Mouse (Mus musculus): ENCODE results near the gene Ogfr. TPM values are rescaled to one million over a fixed set of nuclear protein-coding genes. Genes with fewer than 3 reads are reported as not detected.

Gene Ogfr
- polyA plus RNA-seq, 2 experiments, result 71.4 to 78.6 TPM

GRCm38 (mm10) chr2:180600569-180601021, 11.6 kb downstream of the Ogfr start:
- 34% methylated on average over 9 of the region's 9 CpGs for WGBS
- H3K4me2 ChIP-seq (replicated peaks; ENCODE audit: low read depth, low read length, severe bottlenecking), result peak overlapping the region; percentile 65
- 0 out of 2 replicates have a peak, but pooled peaks cover 6% of the 10 kb centered on the region for H3K27me3 ChIP-seq (ENCODE audit: control insufficient read depth, insufficient read depth, low read length)
- ATAC-seq (ENCODE audit: low FRiP score, low read depth), result no peak
- peaks cover 11% of the 10 kb centered on the region for H3K36me3 ChIP-seq (ENCODE audit: control insufficient read depth, insufficient read depth, low read length)
- H3K4me1 ChIP-seq (ENCODE audit: control insufficient read depth, insufficient read depth, low read length), result peaks cover 15% of the 10 kb centered on the region
- H3K4me3 ChIP-seq (replicated peaks; ENCODE audit: low read length), result peak overlapping the region; percentile 47
- H3K27ac ChIP-seq (replicated peaks; ENCODE audit: low read depth, low read length), result peak overlapping the region; percentile 71
- no peak for TF ChIP-seq POLR2A (IDR thresholded peaks at IDR 0.05; ENCODE audit: borderline replicate concordance, extremely low read depth, insufficient read depth, insufficient read length)
- H3K9me3 ChIP-seq (ENCODE audit: control insufficient read depth, low read length), result no peaks in the 10 kb centered on the region
- no peak for DNase-seq (ENCODE audit: low spot score)
- H3K9ac ChIP-seq (ENCODE audit: low read depth, low read length, severe bottlenecking), result peak overlapping the region; percentile 64

DNA sequence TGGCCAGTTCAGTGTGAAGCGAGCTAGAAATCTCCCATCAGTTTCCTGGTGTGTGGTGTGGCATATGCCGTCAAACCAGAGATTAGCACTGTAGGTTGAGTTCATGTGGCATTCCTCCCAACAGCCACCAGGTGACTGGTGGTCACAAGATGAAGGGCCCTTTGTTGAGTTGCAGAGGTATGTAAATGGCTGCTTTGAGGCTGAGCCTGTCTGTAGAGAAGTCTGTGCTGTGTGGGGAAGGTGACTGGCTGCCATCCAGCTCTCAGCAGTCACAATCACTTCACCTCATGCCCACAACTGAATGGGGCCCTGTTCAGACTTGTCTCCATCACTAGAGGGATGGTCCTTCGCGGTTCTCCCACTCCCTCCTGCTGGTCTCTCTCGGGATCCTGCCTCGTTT, 15.7 kb downstream of the Ogfr start:
- H3K4me1 ChIP-seq (ENCODE audit: control insufficient read depth, insufficient read depth, low read length), result peaks cover 11% of the 10 kb centered on the region
- no peak overlapping the region; the same call in 1 of the 2 replicates for H3K4me3 ChIP-seq (replicated peaks; ENCODE audit: low read length)
- no peak for DNase-seq (ENCODE audit: low spot score)
- 0 out of 2 replicates have a peak overlapping the region, but pooled peaks have one; percentile 53 for H3K27ac ChIP-seq (replicated peaks; ENCODE audit: low read depth, low read length)
- peaks cover 18% of the 10 kb centered on the region for H3K36me3 ChIP-seq (ENCODE audit: control insufficient read depth, insufficient read depth, low read length)
- no peaks in the 10 kb centered on the region for H3K9me3 ChIP-seq (ENCODE audit: control insufficient read depth, low read length)
- 28% methylated on average over 6 of the region's 6 CpGs for WGBS
- TF ChIP-seq POLR2A (IDR thresholded peaks at IDR 0.05; ENCODE audit: borderline replicate concordance, extremely low read depth, insufficient read depth, insufficient read length), result no peak
- H3K4me2 ChIP-seq (replicated peaks; ENCODE audit: low read depth, low read length, severe bottlenecking), result no peak overlapping the region
- H3K9ac ChIP-seq (ENCODE audit: low read depth, low read length, severe bottlenecking), result no peak overlapping the region
- H3K27me3 ChIP-seq (ENCODE audit: control insufficient read depth, insufficient read depth, low read length), result no peaks in the 10 kb centered on the region
- peak; percentile 60 for ATAC-seq (ENCODE audit: low FRiP score, low read depth)

DNA sequence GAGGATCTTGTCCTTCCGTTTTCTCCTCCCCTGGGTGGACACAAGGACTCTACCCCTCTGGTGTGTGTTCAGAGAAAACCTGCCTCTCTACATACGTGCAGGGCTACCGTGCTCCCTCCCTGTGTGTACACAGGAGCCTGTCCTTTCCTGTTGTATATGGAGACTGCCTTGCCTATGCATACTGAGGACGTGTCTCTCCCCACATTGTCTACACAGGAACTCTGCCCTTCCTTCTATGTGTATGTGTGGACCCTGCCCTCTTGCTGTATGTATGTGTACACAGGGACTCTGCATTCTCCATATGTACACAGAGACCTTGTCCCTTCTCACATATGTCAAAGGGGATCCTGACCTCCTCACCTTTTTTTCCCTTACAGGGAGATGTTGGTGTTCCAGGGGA, 21.2 kb downstream of the Ogfr start:
- no peak overlapping the region for H3K4me3 ChIP-seq (replicated peaks; ENCODE audit: low read length)
- no peak for ATAC-seq (ENCODE audit: low FRiP score, low read depth)
- peaks cover 31% of the 10 kb centered on the region for H3K36me3 ChIP-seq (ENCODE audit: control insufficient read depth, insufficient read depth, low read length)
- H3K4me1 ChIP-seq (ENCODE audit: control insufficient read depth, insufficient read depth, low read length), result 0 out of 2 replicates have a peak, but pooled peaks cover 3% of the 10 kb centered on the region
- TF ChIP-seq POLR2A (IDR thresholded peaks at IDR 0.05; ENCODE audit: borderline replicate concordance, extremely low read depth, insufficient read depth, insufficient read length), result no peak
- DNase-seq (ENCODE audit: low spot score), result no peak
- 71% methylated on average over 4 of the region's 4 CpGs for WGBS
- H3K27ac ChIP-seq (replicated peaks; ENCODE audit: low read depth, low read length), result peak overlapping the region; percentile 70
- H3K27me3 ChIP-seq (ENCODE audit: control insufficient read depth, insufficient read depth, low read length), result no peaks in the 10 kb centered on the region
- H3K4me2 ChIP-seq (replicated peaks; ENCODE audit: low read depth, low read length, severe bottlenecking), result no peak overlapping the region
- no peak overlapping the region for H3K9ac ChIP-seq (ENCODE audit: low read depth, low read length, severe bottlenecking)
- no peaks in the 10 kb centered on the region for H3K9me3 ChIP-seq (ENCODE audit: control insufficient read depth, low read length)

GRCm38 (mm10) chr2:180611882-180612281, 22.8 kb downstream of the Ogfr start:
- Histone ChIP-seq H3K9me3 (ENCODE audit: control insufficient read depth, low read length) (no peaks in the 10 kb centered on the region), H3K9ac (ENCODE audit: low read depth, low read length, severe bottlenecking) (no peak overlapping the region), H3K36me3 (ENCODE audit: control insufficient read depth, insufficient read depth, low read length) (peaks cover 22% of the 10 kb centered on the region), H3K4me3 (replicated peaks; ENCODE audit: low read length) (no peak overlapping the region), H3K4me2 (replicated peaks; ENCODE audit: low read depth, low read length, severe bottlenecking) (no peak overlapping the region), H3K27me3 (ENCODE audit: control insufficient read depth, insufficient read depth, low read length) (no peaks in the 10 kb centered on the region), H3K4me1 (ENCODE audit: control insufficient read depth, insufficient read depth, low read length) (0 out of 2 replicates have a peak, but pooled peaks cover 3% of the 10 kb centered on the region), H3K27ac (replicated peaks; ENCODE audit: low read depth, low read length) (peak overlapping the region; percentile 70; the same call in 1 of the 2 replicates)
- no peak for TF ChIP-seq POLR2A (IDR thresholded peaks at IDR 0.05; ENCODE audit: borderline replicate concordance, extremely low read depth, insufficient read depth, insufficient read length)
- ATAC-seq (ENCODE audit: low FRiP score, low read depth), result peak; percentile 56
- 52% methylated on average over 2 of the region's 2 CpGs for WGBS
- no peak for DNase-seq (ENCODE audit: low spot score)

- H3K9ac ChIP-seq (ENCODE audit: low read depth, low read length, severe bottlenecking), result peak overlapping the region; percentile 34
These were observed 52.8 kb downstream of the Ogfr start for GRCm38 (mm10) chr2:180641576-180642554.

More at GRCm38 (mm10) chr2:180641576-180642554, 52.8 kb downstream of the Ogfr start:
- Histone ChIP-seq H3K27ac (replicated peaks; ENCODE audit: low read depth, low read length) (no peak overlapping the region), H3K4me1 (ENCODE audit: control insufficient read depth, insufficient read depth, low read length) (no peaks in the 10 kb centered on the region), H3K36me3 (ENCODE audit: control insufficient read depth, insufficient read depth, low read length) (no peaks in the 10 kb centered on the region), H3K27me3 (ENCODE audit: control insufficient read depth, insufficient read depth, low read length) (peaks cover 36% of the 10 kb centered on the region), H3K4me3 (replicated peaks; ENCODE audit: low read length) (peak overlapping the region; percentile 39), H3K9me3 (ENCODE audit: control insufficient read depth, low read length) (peaks cover 21% of the 10 kb centered on the region), H3K4me2 (replicated peaks; ENCODE audit: low read depth, low read length, severe bottlenecking) (peak overlapping the region; percentile 46)
- ATAC-seq (ENCODE audit: low FRiP score, low read depth), result peak; percentile 37
- TF ChIP-seq POLR2A (IDR thresholded peaks at IDR 0.05; ENCODE audit: borderline replicate concordance, extremely low read depth, insufficient read depth, insufficient read length), result no peak
- 4% methylated on average over 41 of the region's 112 CpGs for WGBS
- no peak for DNase-seq (ENCODE audit: low spot score)
